Mouse (Mus musculus) bone marrow, adult 2 months (tissue): ENCODE measurements around the gene Zfp82.

Experiments used
- CTCF ChIP-seq: fragments of 200-500 bp; IDR thresholded peaks from 2 replicates; pipeline ENCODE4 v1.5.1; 2011; ENCODE audit warnings: low read length, control low read depth; ENCODE audit not compliant: control insufficient read depth, insufficient read depth
- POLR2A ChIP-seq: fragments of 200-500 bp; IDR thresholded peaks from 2 replicates; pipeline ENCODE4 v1.6.1; 2011; ENCODE audit warnings: low read depth, mild to moderate bottlenecking, control low read depth, low read length, borderline replicate concordance; ENCODE audit not compliant: control insufficient read depth

DNA sequence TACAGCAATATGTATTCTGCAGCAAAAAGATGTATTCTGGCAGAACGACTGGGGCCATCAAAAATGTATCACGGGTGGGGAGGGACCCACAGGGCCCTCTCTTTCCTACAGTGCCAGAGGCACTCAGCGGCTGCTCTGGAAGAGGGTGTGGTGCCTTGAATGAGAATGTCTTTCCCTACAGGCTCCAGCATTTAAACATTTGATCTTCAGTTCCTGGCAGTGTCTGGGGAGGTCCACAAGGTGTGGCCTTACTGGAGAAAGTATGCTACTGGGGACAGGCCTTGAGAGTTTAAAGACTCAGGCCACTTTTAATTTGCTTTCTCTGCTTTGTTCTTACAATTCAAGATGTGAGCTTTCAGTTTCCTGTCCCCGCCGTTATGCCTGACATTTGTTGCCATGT is 43.4 kb upstream of the Zfp82 start:
- no peak for TF ChIP-seq CTCF
- no peak for TF ChIP-seq POLR2A
